Comparison of ENCODE assay signal across 26 mouse cellular contexts in the genomic region with DNA sequence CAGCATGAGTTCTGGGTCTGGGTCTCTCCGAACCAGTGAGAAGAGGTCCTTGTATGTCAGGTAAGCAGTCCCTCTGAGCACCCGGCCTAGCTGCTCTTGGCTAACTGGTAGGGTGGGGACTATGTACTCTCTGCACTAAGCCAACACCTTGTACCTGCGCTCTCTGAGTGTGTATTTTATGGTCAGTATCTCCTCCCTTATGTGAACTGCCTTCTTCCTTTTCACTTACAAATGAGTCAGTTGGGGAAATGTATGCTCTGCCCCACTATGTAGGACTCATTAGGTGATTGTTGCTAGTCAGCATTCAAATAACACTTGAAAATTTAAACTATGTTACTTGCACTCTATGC. TPM values are rescaled to one million over a fixed set of nuclear protein-coding genes. Genes with fewer than 3 reads are reported as not detected.
DNase-seq lines count a peak whose midpoint lies in the region; ATAC-seq and TF ChIP-seq lines count a peak whose summit lies in the region.
"Had no signal": no experiment of that assay in that cellular context is flagged by ENCODE, and none has a peak within 500 bp of the region (broad histone marks: within the 10 kb centered on the region; RNA-seq: fewer than 3 reads in every experiment).

No protein-coding gene starts in this region.

- H3K36me3 ChIP-seq in liver, adult 2 months (ENCODE audit: control insufficient read depth, insufficient read depth, low read length) = no peaks in the 10 kb centered on the region; the same call in 1 of the 2 replicates
- no peaks in the 10 kb centered on the region for H3K36me3 ChIP-seq in liver, postnatal 0 days (replicated peaks; ENCODE audit: insufficient read depth, low read length)
- H3K36me3 ChIP-seq in intestine, embryonic 14.5 days (ENCODE audit: control insufficient read depth, insufficient read depth, low read length) = no peaks in the 10 kb centered on the region; the same call in 1 of the 2 replicates
- H3K36me3 ChIP-seq in intestine, postnatal 0 days (ENCODE audit: control insufficient read depth, insufficient read depth) = no peaks in the 10 kb centered on the region
- no peaks in the 10 kb centered on the region for H3K36me3 ChIP-seq in stomach, postnatal 0 days (ENCODE audit: control insufficient read depth, insufficient read depth, low read length)
- peaks cover 10% of the 10 kb centered on the region for H3K36me3 ChIP-seq in forebrain, embryonic 13.5 days (ENCODE audit: poor library complexity, severe bottlenecking)
- H3K36me3 ChIP-seq: liver, embryonic 13.5 days had no signal

- no peaks in the 10 kb centered on the region for H3K9me3 ChIP-seq in liver, postnatal 0 days (ENCODE audit: low read length)
- H3K9me3 ChIP-seq in intestine, embryonic 14.5 days (ENCODE audit: control insufficient read depth, low read length) = no peaks in the 10 kb centered on the region
- no peaks in the 10 kb centered on the region for H3K9me3 ChIP-seq in intestine, postnatal 0 days (ENCODE audit: control insufficient read depth)
- H3K9me3 ChIP-seq in stomach, postnatal 0 days (ENCODE audit: control insufficient read depth, low read length) = no peaks in the 10 kb centered on the region
- no peaks in the 10 kb centered on the region for H3K9me3 ChIP-seq in forebrain, embryonic 13.5 days (replicated peaks)
- H3K9me3 ChIP-seq: embryonic facial prominence, embryonic 13.5 days; forebrain, embryonic 10.5 days; heart, embryonic 12.5 days; hindbrain, embryonic 10.5 days; hindbrain, embryonic 15.5 days; kidney, embryonic 15.5 days; liver, embryonic 13.5 days; megakaryocyte, embryonic 14.5 days; midbrain, embryonic 12.5 days; neural tube, embryonic 13.5 days had no signal

- H3K4me3 ChIP-seq in liver, adult 2 months (ENCODE audit: insufficient read depth, low read depth, low read length) = no peak overlapping the region
- no peak overlapping the region for H3K4me3 ChIP-seq in liver, postnatal 0 days (ENCODE audit: low read depth, low read length)
- H3K4me3 ChIP-seq in intestine, embryonic 14.5 days (ENCODE audit: low read depth, low read length) = no peak overlapping the region
- no peak overlapping the region for H3K4me3 ChIP-seq in intestine, postnatal 0 days (ENCODE audit: low read depth, low read length)
- H3K4me3 ChIP-seq in stomach, postnatal 0 days (ENCODE audit: low read depth, low read length) = no peak overlapping the region
- H3K4me3 ChIP-seq in forebrain, embryonic 13.5 days = no peak overlapping the region
- H3K4me3 ChIP-seq: embryonic facial prominence, embryonic 13.5 days; forebrain, embryonic 10.5 days; heart, adult 2 months; heart, embryonic 12.5 days; hindbrain, embryonic 10.5 days; hindbrain, embryonic 15.5 days; kidney, embryonic 15.5 days; liver, embryonic 13.5 days; midbrain, embryonic 12.5 days; neural tube, embryonic 13.5 days had no signal

- TF ChIP-seq CTCF in liver, adult 2 months (IDR thresholded peaks at IDR 0.05; ENCODE audit: low read depth, low read length) = no peak
- TF ChIP-seq CTCF in liver, postnatal 0 days (IDR thresholded peaks at IDR 0.05; ENCODE audit: low read depth) = no peak
- no peak for TF ChIP-seq CTCF in intestine, postnatal 0 days (IDR thresholded peaks at IDR 0.05; ENCODE audit: low read depth)
- no peak for TF ChIP-seq CTCF in stomach, postnatal 0 days (IDR thresholded peaks at IDR 0.05; ENCODE audit: low read depth)

- peaks cover 3% of the 10 kb centered on the region; the same call in 1 of the 2 replicates for H3K79me2 ChIP-seq in liver, adult 2 months (ENCODE audit: control insufficient read depth, insufficient read depth, low read length)

- H3K27me3 ChIP-seq in liver, adult 2 months (ENCODE audit: control insufficient read depth, insufficient read depth, low read length) = no peaks in the 10 kb centered on the region
- H3K27me3 ChIP-seq in liver, postnatal 0 days (ENCODE audit: insufficient read depth, low read length) = no peaks in the 10 kb centered on the region
- 0 out of 2 replicates have a peak, but pooled peaks cover 1% of the 10 kb centered on the region for H3K27me3 ChIP-seq in intestine, embryonic 14.5 days (replicated peaks; ENCODE audit: control insufficient read depth, insufficient read depth, low read length)
- no peaks in the 10 kb centered on the region for H3K27me3 ChIP-seq in intestine, postnatal 0 days (replicated peaks; ENCODE audit: control insufficient read depth, insufficient read depth, low read length)
- no peaks in the 10 kb centered on the region for H3K27me3 ChIP-seq in stomach, postnatal 0 days (ENCODE audit: control insufficient read depth, insufficient read depth, low read length)
- H3K27me3 ChIP-seq in forebrain, embryonic 13.5 days = no peaks in the 10 kb centered on the region
- H3K27me3 ChIP-seq: heart, embryonic 12.5 days; hindbrain, embryonic 15.5 days; liver, embryonic 13.5 days; neural tube, embryonic 13.5 days had no signal

- peak overlapping the region; percentile 24; the same call in 1 of the 2 replicates for H3K27ac ChIP-seq in liver, adult 2 months (replicated peaks; ENCODE audit: insufficient read depth, low read depth, low read length)
- no peak overlapping the region for H3K27ac ChIP-seq in liver, postnatal 0 days (ENCODE audit: low read depth)
- no peak overlapping the region for H3K27ac ChIP-seq in intestine, embryonic 14.5 days (ENCODE audit: low read depth)
- H3K27ac ChIP-seq in intestine, postnatal 0 days (ENCODE audit: low read depth, low read length) = peak overlapping the region; percentile 75
- H3K27ac ChIP-seq in stomach, postnatal 0 days (replicated peaks) = peak overlapping the region; percentile 73
- H3K27ac ChIP-seq in forebrain, embryonic 13.5 days = no peak overlapping the region
- H3K27ac ChIP-seq: embryonic facial prominence, embryonic 13.5 days; forebrain, embryonic 10.5 days; heart, adult 2 months; hindbrain, embryonic 10.5 days; hindbrain, embryonic 15.5 days; kidney, embryonic 15.5 days; liver, embryonic 13.5 days; midbrain, embryonic 12.5 days; neural tube, embryonic 13.5 days had no signal

- no peak for TF ChIP-seq EP300 in liver, postnatal 0 days (IDR thresholded peaks at IDR 0.05; ENCODE audit: low read depth)
- TF ChIP-seq EP300 in stomach, postnatal 0 days (optimal IDR thresholded peaks at IDR 0.05) = no peak

- TF ChIP-seq POLR2A in liver, adult 2 months (IDR thresholded peaks at IDR 0.05; ENCODE audit: extremely low read depth, insufficient read depth, low read length) = no peak

- H3K9ac ChIP-seq in liver, adult 2 months (ENCODE audit: low read depth, low read length) = no peak overlapping the region
- H3K9ac ChIP-seq in liver, postnatal 0 days (replicated peaks) = no peak overlapping the region
- no peak overlapping the region for H3K9ac ChIP-seq in intestine, embryonic 14.5 days (ENCODE audit: low read length)
- H3K9ac ChIP-seq in intestine, postnatal 0 days (ENCODE audit: low read depth, low read length) = no peak overlapping the region
- no peak overlapping the region for H3K9ac ChIP-seq in stomach, postnatal 0 days (ENCODE audit: low read length)
- H3K9ac ChIP-seq in forebrain, embryonic 13.5 days = no peak overlapping the region
- H3K9ac ChIP-seq: embryonic facial prominence, embryonic 13.5 days; heart, embryonic 12.5 days; hindbrain, embryonic 15.5 days; kidney, embryonic 15.5 days; liver, embryonic 13.5 days; lung, embryonic 14.5 days; midbrain, embryonic 12.5 days; neural tube, embryonic 13.5 days had no signal

- peaks cover 11% of the 10 kb centered on the region for H3K4me1 ChIP-seq in liver, adult 2 months (ENCODE audit: control insufficient read depth, insufficient read depth, low read length)
- H3K4me1 ChIP-seq in liver, postnatal 0 days (ENCODE audit: insufficient read depth) = no peaks in the 10 kb centered on the region
- no peaks in the 10 kb centered on the region; the same call in 1 of the 2 replicates for H3K4me1 ChIP-seq in intestine, embryonic 14.5 days (replicated peaks; ENCODE audit: control insufficient read depth, insufficient read depth, low read length)
- H3K4me1 ChIP-seq in intestine, postnatal 0 days (replicated peaks; ENCODE audit: control insufficient read depth, insufficient read depth, low read length) = no peaks in the 10 kb centered on the region
- no peaks in the 10 kb centered on the region for H3K4me1 ChIP-seq in stomach, postnatal 0 days (replicated peaks; ENCODE audit: control insufficient read depth, insufficient read depth)
- peaks cover 14% of the 10 kb centered on the region; the same call in 1 of the 2 replicates for H3K4me1 ChIP-seq in forebrain, embryonic 13.5 days
- H3K4me1 ChIP-seq: liver, embryonic 13.5 days had no signal

- no peak for DNase-seq in liver, adult 2 months (ENCODE audit: extremely low read depth, low read depth, low spot score)
- no peak for DNase-seq in liver, postnatal 0 days
- no peak for DNase-seq in intestine, embryonic 14.5 days (ENCODE audit: low spot score)
- peak; percentile 43 for DNase-seq in stomach, postnatal 0 days (ENCODE audit: low spot score)
- no peak for DNase-seq in heart, postnatal 4 days
- DNase-seq: adrenal gland, postnatal 10 days; heart, adult 2 months; kidney, adult 18-20 months; kidney, postnatal 25 days; liver, embryonic 13.5 days; lung, embryonic 14.5 days; thymus, adult 18-20 months; thymus, postnatal 25 days had no signal

- ATAC-seq in liver, postnatal 0 days = no peak
- ATAC-seq in intestine, embryonic 14.5 days (replicated peaks; ENCODE audit: low FRiP score, low TSS enrichment, low read depth) = 0 out of 2 replicates have a peak, but pooled peaks have one; percentile 48
- ATAC-seq in intestine, postnatal 0 days = peak; percentile 72
- ATAC-seq in stomach, postnatal 0 days (ENCODE audit: low FRiP score, low TSS enrichment) = peak; percentile 85
- ATAC-seq in forebrain, embryonic 13.5 days = no peak
- ATAC-seq: forebrain, embryonic 16.5 days; Patski had no signal

- WGBS in liver, adult 2 months = 43% methylated on average over 3 of the region's 3 CpGs
- 80% methylated on average over 3 of the region's 3 CpGs for WGBS in liver, postnatal 0 days (ENCODE audit: insufficient replicate concordance)
- WGBS in intestine, embryonic 14.5 days = 67% methylated on average over 3 of the region's 3 CpGs
- 66% methylated on average over 3 of the region's 3 CpGs for WGBS in intestine, postnatal 0 days
- 63% methylated on average over 3 of the region's 3 CpGs for WGBS in stomach, postnatal 0 days
- WGBS in forebrain, embryonic 13.5 days = 87% methylated on average over 3 of the region's 3 CpGs

- H3K4me2 ChIP-seq in liver, postnatal 0 days (ENCODE audit: low read depth, low read length) = no peak overlapping the region
- no peak overlapping the region for H3K4me2 ChIP-seq in intestine, embryonic 14.5 days (ENCODE audit: low read length)
- peak overlapping the region; percentile 32; the same call in 1 of the 2 replicates for H3K4me2 ChIP-seq in intestine, postnatal 0 days (replicated peaks; ENCODE audit: low read depth)
- H3K4me2 ChIP-seq in stomach, postnatal 0 days (replicated peaks; ENCODE audit: low read depth) = no peak overlapping the region
- no peak overlapping the region for H3K4me2 ChIP-seq in forebrain, embryonic 13.5 days
- H3K4me2 ChIP-seq: embryonic facial prominence, embryonic 13.5 days; heart, embryonic 12.5 days; hindbrain, embryonic 15.5 days; kidney, embryonic 15.5 days; liver, embryonic 13.5 days; lung, embryonic 14.5 days; midbrain, embryonic 12.5 days; neural tube, embryonic 13.5 days had no signal

RNA-seq across cellular contexts. Expression of a gene that starts 29.2 kb away (rescaled TPM):
- total RNA-seq in liver, adult 2 months (2014; rRNA removed) = 15.0 and 18.7 TPM in 2 replicates
- 5.0 and 6.2 TPM in 2 replicates for polyA plus RNA-seq in liver, adult 2 months (2012; rRNA removed)
- polyA plus RNA-seq in liver, postnatal 0 days (2015; fragmentation: Nextera tagmentation; extraction: Ambion mirVana) = 0.42 and 0.43 TPM in 2 replicates
- polyA plus RNA-seq in intestine, embryonic 14.5 days (2014; fragmentation: Nextera tagmentation; extraction: Ambion mirVana) = 7.7 and 8.4 TPM in 2 replicates
- 2.2 and 2.9 TPM in 2 replicates for polyA plus RNA-seq in intestine, postnatal 0 days (2015; fragmentation: Nextera tagmentation; extraction: Ambion mirVana)
- polyA plus RNA-seq in stomach, postnatal 0 days (2015; fragmentation: Nextera tagmentation; extraction: Ambion mirVana) = 3.0 and 3.2 TPM in 2 replicates
- 1 to 10 TPM; 4.6 to 5.3 TPM for total RNA-seq in heart, postnatal 4 days (2021)
- 10.4 and 14.2 TPM in 2 replicates for polyA plus RNA-seq in forebrain, embryonic 13.5 days (2015; fragmentation: Nextera tagmentation; extraction: Ambion mirVana)

Comparison
In these comparisons a context has a peak if more than half of its experiments do, and no peak if none do; other contexts are left out.
1. H3K27ac ChIP-seq: peak in liver, adult 2 months (single experiment), intestine, postnatal 0 days (single experiment) and stomach, postnatal 0 days (single experiment); none in liver, postnatal 0 days (single experiment), intestine, embryonic 14.5 days (single experiment) and forebrain, embryonic 13.5 days (single experiment).
2. ATAC-seq: peak in intestine, embryonic 14.5 days (single experiment), intestine, postnatal 0 days (single experiment) and stomach, postnatal 0 days (single experiment); none in liver, postnatal 0 days (single experiment) and forebrain, embryonic 13.5 days (single experiment).